Mouse (Mus musculus) effector memory CD4-positive, alpha-beta T cell, adult 7 months (primary cell): ENCODE results near the gene Phyhipl. TPM values are rescaled to one million over a fixed set of nuclear protein-coding genes. Genes with fewer than 3 reads are reported as not detected.

Source experiments
- polyA plus RNA-seq: library from polyadenylated mRNA; unstranded; fragments of 100-300 nt; shearing (Covaris generic); gene quantifications from one replicate; pipeline ENCODE4 v1.2.1, GENCODE M21; 2017

Phyhipl gene
- polyA plus RNA-seq = 0.40 TPM

GRCm38 (mm10) chr10:70655828-70656227 is at the start of gene Phyhipl:
Gene Phyhipl, minus strand, starts transcription at chr10:70655965.

Other genes starting within 250 kb of the Phyhipl start
- 0.17 TPM for gene Fam13c, start 215.5 kb downstream of the Phyhipl start, polyA plus RNA-seq